Mouse (Mus musculus) cerebellum, adult 11 months (tissue): ENCODE results near the gene Scn3a.

ENCODE experiments used
- DNase-seq: peaks from one replicate; pipeline ENCODE4 v3.0.0; 2022

Gene Scn3a

GRCm38 (mm10) chr2:65566793-65567787, at the start of gene Scn3a:
Gene Scn3a (minus strand): TSS chr2:65567627.
- peak; percentile 14 for DNase-seq

- no peak for DNase-seq
Measured at GRCm38 (mm10) chr2:65611887-65612286, 44.5 kb upstream of the Scn3a start.

- no peak for DNase-seq
Measured at GRCm38 (mm10) chr2:65607813-65608212, 40.4 kb upstream of the Scn3a start.

- DNase-seq, result no peak
Measured at GRCm38 (mm10) chr2:65587679-65588078, 20.3 kb upstream of the Scn3a start.

GRCm38 (mm10) chr2:65567925-65568324, 498 bp upstream of the Scn3a start:
- no peak for DNase-seq

- no peak for DNase-seq
Measured at GRCm38 (mm10) chr2:65563898-65564297, 3.5 kb downstream of the Scn3a start.

GRCm38 (mm10) chr2:65557719-65558118, 9.7 kb downstream of the Scn3a start:
- no peak for DNase-seq

- no peak for DNase-seq
Measured at GRCm38 (mm10) chr2:65554662-65555061, 12.8 kb downstream of the Scn3a start.

- no peak for DNase-seq
Measured at GRCm38 (mm10) chr2:65553473-65553872, 14.0 kb downstream of the Scn3a start.

GRCm38 (mm10) chr2:65552727-65553126, 14.7 kb downstream of the Scn3a start:
- no peak for DNase-seq

- no peak for DNase-seq
Measured at GRCm38 (mm10) chr2:65552222-65552621, 15.2 kb downstream of the Scn3a start.

- no peak for DNase-seq
Measured at GRCm38 (mm10) chr2:65551736-65552135, 15.7 kb downstream of the Scn3a start.

- no peak for DNase-seq
Measured at GRCm38 (mm10) chr2:65550564-65550963, 16.9 kb downstream of the Scn3a start.

GRCm38 (mm10) chr2:65548665-65549064, 18.8 kb downstream of the Scn3a start:
- no peak for DNase-seq

- no peak for DNase-seq
Measured at GRCm38 (mm10) chr2:65547341-65547740, 20.1 kb downstream of the Scn3a start.

GRCm38 (mm10) chr2:65542906-65543592, 24.4 kb downstream of the Scn3a start:
- DNase-seq, result no peak

- DNase-seq, result no peak
Measured at GRCm38 (mm10) chr2:65541781-65542180, 25.6 kb downstream of the Scn3a start.

- DNase-seq, result no peak
Measured at GRCm38 (mm10) chr2:65538436-65538835, 29.0 kb downstream of the Scn3a start.

- DNase-seq, result no peak
Measured at GRCm38 (mm10) chr2:65532127-65532854, 35.1 kb downstream of the Scn3a start.

- DNase-seq, result no peak
Measured at GRCm38 (mm10) chr2:65529148-65529547, 38.3 kb downstream of the Scn3a start.

GRCm38 (mm10) chr2:65516703-65517102, 50.7 kb downstream of the Scn3a start:
- no peak for DNase-seq

- no peak for DNase-seq
Measured at GRCm38 (mm10) chr2:65508217-65508616, 59.2 kb downstream of the Scn3a start.

- DNase-seq, result no peak
Measured at GRCm38 (mm10) chr2:65490450-65490849, 77.0 kb downstream of the Scn3a start.
